Mouse (Mus musculus) forebrain, embryonic 13.5 days (tissue): ENCODE data around the gene Timm29. TPM values are rescaled to one million over a fixed set of nuclear protein-coding genes. Genes with fewer than 3 reads are reported as not detected.
"Not testable (repeated sequence)": the region's sequence is repeated elsewhere in the genome, so short reads cannot be mapped to it uniquely, and the experiment has no call there.

ENCODE experiments used
- ATAC-seq: fragments of 200-750 bp; cut with Nextera tagmentation; 2 replicates; pipeline ENCODE4 v1.8.0; 2017
- H3K27ac ChIP-seq: fragments of 300-500 bp; sonication (generic); 2 replicates; pipeline ENCODE4 v1.5.1; 2015; ENCODE audit warnings: inconsistent platforms, mild to moderate bottlenecking, moderate library complexity
- H3K27me3 ChIP-seq: fragments of 300-500 bp; sonication (generic); 2 replicates; pipeline ENCODE4 v1.6.1; 2015; ENCODE audit warnings: mild to moderate bottlenecking, inconsistent platforms
- H3K36me3 ChIP-seq: fragments of 300-500 bp; sonication (generic); 2 replicates; pipeline ENCODE4 v1.6.1; 2015; ENCODE audit warnings: mild to moderate bottlenecking, inconsistent platforms; ENCODE audit not compliant: poor library complexity, severe bottlenecking
- H3K4me1 ChIP-seq: fragments of 300-500 bp; sonication (generic); 2 replicates; pipeline ENCODE4 v1.6.1; 2015; ENCODE audit warnings: inconsistent platforms
- H3K4me2 ChIP-seq: fragments of 300-500 bp; sonication (generic); 2 replicates; pipeline ENCODE4 v1.6.1; 2015; ENCODE audit warnings: inconsistent platforms, mild to moderate bottlenecking, moderate library complexity
- H3K4me3 ChIP-seq: fragments of 300-500 bp; sonication (generic); 2 replicates; pipeline ENCODE4 v1.5.1; 2015; ENCODE audit warnings: mild to moderate bottlenecking, inconsistent platforms
- H3K9ac ChIP-seq: fragments of 300-500 bp; sonication (generic); 2 replicates; pipeline ENCODE4 v1.6.1; 2015; ENCODE audit warnings: mild to moderate bottlenecking, inconsistent platforms
- H3K9me3 ChIP-seq: fragments of 300-500 bp; sonication (generic); replicated peaks from 2 replicates; pipeline ENCODE4 v1.6.1; 2016; ENCODE audit warnings: inconsistent platforms
- WGBS: fragments of 180-500 bp; shearing (Covaris S2); methylation state at CpG from one replicate; pipeline ENCODE4 v1.1.7; 2015; 5-methylcytosine and 5-hydroxymethylcytosine counted together
- polyA plus RNA-seq: library from polyadenylated mRNA; unstranded; fragments of >200 nt; fragmentation: Nextera tagmentation; extraction: Ambion mirVana; gene quantifications from 2 replicates; pipeline ENCODE4 v1.2.1, GENCODE M21; 2015

The Timm29 gene
- polyA plus RNA-seq, 1 experiment from 2014 or later, result 44.3 TPM

DNA sequence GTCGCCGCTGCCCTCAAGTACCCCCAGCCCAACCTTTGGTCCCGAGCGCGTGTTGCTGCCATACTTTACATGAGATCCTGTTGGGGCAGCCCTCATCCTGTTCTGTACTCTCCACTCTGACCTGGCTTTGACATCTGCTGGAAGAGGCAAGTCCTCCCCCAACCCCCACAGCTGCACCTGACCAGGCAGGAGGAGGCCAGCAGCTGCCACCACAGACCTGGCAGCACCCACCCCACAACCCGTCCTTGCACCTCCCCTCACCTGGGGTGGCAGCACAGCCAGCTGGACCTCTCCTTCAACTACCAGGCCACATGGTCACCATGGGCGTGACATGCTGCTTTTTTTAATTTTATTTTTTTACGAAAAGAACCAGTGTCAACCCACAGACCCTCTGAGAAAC lies 4.2 kb upstream of the Timm29 start:
- H3K27me3 ChIP-seq, result no peaks in the 10 kb centered on the region
- peaks cover 78% of the 10 kb centered on the region for H3K36me3 ChIP-seq
- no peak for ATAC-seq
- H3K4me1 ChIP-seq, result peaks cover 14% of the 10 kb centered on the region
- no peak overlapping the region for H3K9ac ChIP-seq
- H3K4me2 ChIP-seq, result no peak overlapping the region
- H3K9me3 ChIP-seq, result no peaks in the 10 kb centered on the region
- no peak overlapping the region for H3K27ac ChIP-seq
- no peak overlapping the region for H3K4me3 ChIP-seq
- WGBS, result 89% methylated on average over 8 of the region's 8 CpGs

DNA sequence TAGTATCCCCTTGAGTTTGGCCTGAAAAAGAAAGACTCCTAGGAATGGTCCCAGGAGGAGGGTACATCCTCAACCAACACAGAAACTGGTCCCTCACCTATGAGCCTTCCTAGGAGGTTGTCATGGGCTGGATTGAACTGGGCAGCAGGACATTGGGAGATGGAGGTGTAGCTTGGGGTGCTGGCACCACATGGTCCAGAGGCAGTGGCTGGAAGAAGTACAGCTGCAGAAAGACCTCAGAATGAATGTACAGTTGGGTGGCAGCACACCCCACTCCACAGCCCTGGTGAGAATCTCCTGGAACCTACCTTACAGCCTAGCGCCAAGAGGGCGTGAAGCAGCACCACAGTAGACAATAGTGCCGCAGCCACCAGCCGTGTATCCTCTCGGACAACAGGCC lies 3.0 kb upstream of the Timm29 start:
- 89% methylated on average over 5 of the region's 5 CpGs for WGBS
- no peak overlapping the region for H3K4me2 ChIP-seq
- no peak overlapping the region for H3K4me3 ChIP-seq
- H3K36me3 ChIP-seq, result peaks cover 71% of the 10 kb centered on the region
- no peaks in the 10 kb centered on the region for H3K9me3 ChIP-seq
- ATAC-seq, result no peak
- no peak overlapping the region for H3K9ac ChIP-seq
- H3K27me3 ChIP-seq, result no peaks in the 10 kb centered on the region
- H3K27ac ChIP-seq, result no peak overlapping the region
- H3K4me1 ChIP-seq, result peaks cover 26% of the 10 kb centered on the region

DNA sequence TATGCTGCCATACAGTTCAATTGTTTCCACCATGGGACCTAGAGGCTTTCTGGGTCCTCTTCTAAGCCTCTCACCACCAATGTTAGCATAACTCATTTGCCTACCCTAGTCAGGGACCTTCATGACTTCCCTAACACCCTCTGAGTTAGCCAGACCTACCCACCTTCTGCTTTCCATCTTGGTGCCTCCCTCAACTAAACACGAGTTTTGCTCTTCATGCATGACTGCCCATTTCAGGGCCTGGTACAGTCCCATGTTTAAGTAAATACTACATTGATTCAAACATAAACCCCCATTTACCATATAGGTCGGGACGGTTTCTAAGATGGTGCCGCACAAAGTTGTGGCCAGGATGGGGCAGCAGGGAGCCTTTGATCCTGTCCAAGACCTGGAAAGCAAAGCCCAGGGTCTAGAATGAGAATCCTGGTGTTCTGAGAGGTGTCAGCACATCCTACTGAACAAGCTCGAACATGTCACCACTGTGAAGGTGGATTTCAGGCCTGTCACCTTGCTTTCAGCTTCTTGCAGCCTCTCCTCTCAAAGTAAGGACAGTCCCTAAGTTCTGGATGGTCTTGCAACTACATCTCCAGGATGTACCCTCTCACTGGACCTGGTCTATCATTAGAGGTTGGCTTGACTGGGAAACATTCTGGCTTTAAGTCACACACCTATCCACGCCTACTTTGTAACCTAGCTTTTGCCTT lies 1.2 kb upstream of the Timm29 start:
- Histone ChIP-seq H3K27me3 (no peaks in the 10 kb centered on the region), H3K4me2 (peak overlapping the region; percentile 97), H3K4me3 (peak overlapping the region; percentile 100; the same call in 1 of the 2 replicates), H3K9ac (no peak overlapping the region), H3K9me3 (no peaks in the 10 kb centered on the region), H3K36me3 (peaks cover 69% of the 10 kb centered on the region), H3K27ac (no peak overlapping the region), H3K4me1 (peaks cover 36% of the 10 kb centered on the region)
- 80% methylated on average over 6 of the region's 6 CpGs for WGBS
- no peak for ATAC-seq

- Histone ChIP-seq H3K27me3 (no peaks in the 10 kb centered on the region), H3K9me3 (no peaks in the 10 kb centered on the region), H3K4me1 (peaks cover 36% of the 10 kb centered on the region), H3K27ac (peak overlapping the region; percentile 44; the same call in 1 of the 2 replicates), H3K4me3 (peak overlapping the region; percentile 100), H3K9ac (peak overlapping the region; percentile 68), H3K4me2 (peak overlapping the region; percentile 97), H3K36me3 (peaks cover 63% of the 10 kb centered on the region)
- WGBS, result 20% methylated on average over 17 of the region's 17 CpGs
- peak; percentile 75; the same call in 1 of the 2 replicates for ATAC-seq
These were observed 455 bp upstream of the Timm29 start for GRCm38 (mm10) chr9:21591831-21592702.

GRCm38 (mm10) chr9:21593122-21593721 lies 700 bp downstream of the Timm29 start:
- Histone ChIP-seq H3K9me3 (no peaks in the 10 kb centered on the region), H3K4me1 (peaks cover 36% of the 10 kb centered on the region), H3K4me2 (peak overlapping the region; percentile 97), H3K27me3 (no peaks in the 10 kb centered on the region), H3K4me3 (peak overlapping the region; percentile 100), H3K9ac (peak overlapping the region; percentile 94), H3K27ac (peak overlapping the region; percentile 88), H3K36me3 (peaks cover 52% of the 10 kb centered on the region)
- WGBS, result 2% methylated on average over 67 of the region's 69 CpGs
- ATAC-seq, result no peak; the same call in 1 of the 2 replicates

DNA sequence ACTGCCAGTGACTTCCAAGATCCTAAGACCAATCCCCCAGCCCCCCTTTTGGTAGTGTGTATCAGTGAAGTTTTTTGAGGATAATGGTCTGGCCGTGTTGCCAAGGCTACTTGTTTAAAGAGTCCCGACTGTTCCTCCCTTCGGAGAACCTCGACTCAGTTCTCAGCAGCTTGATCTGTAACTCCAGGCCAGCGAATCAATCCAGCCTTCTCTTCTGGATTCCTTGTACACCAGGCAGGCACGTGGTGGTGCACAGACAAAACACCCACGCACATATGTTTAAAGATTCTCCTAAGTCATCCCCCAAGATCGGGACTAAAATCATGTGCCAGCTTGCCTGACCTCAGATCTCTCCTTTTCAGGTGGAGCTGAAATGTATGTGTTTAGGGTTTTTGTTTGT lies 1.8 kb downstream of the Timm29 start:
- 89% methylated on average over 8 of the region's 8 CpGs for WGBS
- H3K4me3 ChIP-seq, result peak overlapping the region; percentile 100
- H3K9ac ChIP-seq, result peak overlapping the region; percentile 94; the same call in 1 of the 2 replicates

DNA sequence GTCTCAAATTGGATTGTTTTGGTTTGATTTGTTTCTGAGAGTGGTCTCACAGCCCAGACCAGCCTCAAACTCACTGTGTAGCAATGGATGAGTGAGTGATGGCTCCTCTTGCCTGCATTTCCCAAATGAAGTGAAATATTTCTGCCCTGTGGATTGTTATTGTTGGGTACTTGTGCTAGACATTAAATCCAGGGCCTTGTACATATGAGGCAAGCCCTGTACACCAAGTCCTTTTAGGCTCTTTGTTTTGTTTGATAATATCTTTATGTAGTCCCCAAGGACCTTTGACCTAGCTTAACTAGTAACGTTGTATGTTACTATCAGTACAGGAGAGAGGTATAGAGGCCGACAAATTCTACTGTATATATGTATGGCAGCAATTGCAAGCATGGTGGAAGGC lies 2.3 kb downstream of the Timm29 start:
- Histone ChIP-seq H3K27ac (no peak overlapping the region), H3K4me3 (no peak overlapping the region), H3K9ac (no peak overlapping the region), H3K4me2 (no peak overlapping the region), H3K4me1 (peaks cover 36% of the 10 kb centered on the region), H3K27me3 (no peaks in the 10 kb centered on the region), H3K36me3 (peaks cover 36% of the 10 kb centered on the region), H3K9me3 (no peaks in the 10 kb centered on the region)
- ATAC-seq, result no peak
- WGBS, result 92% methylated on average over 2 of the region's 2 CpGs

More for the DNA sequence above, 1.8 kb downstream of the Timm29 start:
- not testable (repeated sequence) for H3K27ac ChIP-seq, H3K27me3 ChIP-seq, H3K9me3 ChIP-seq, ATAC-seq
- H3K4me2 ChIP-seq, result peak overlapping the region; percentile 97
- peaks cover 36% of the 10 kb centered on the region for H3K4me1 ChIP-seq
- peaks cover 41% of the 10 kb centered on the region for H3K36me3 ChIP-seq

GRCm38 (mm10) chr9:21598198-21598597 lies 5.7 kb downstream of the Timm29 start:
- no peak overlapping the region for H3K27ac ChIP-seq
- H3K36me3 ChIP-seq, result peaks cover 21% of the 10 kb centered on the region
- ATAC-seq, result no peak
- H3K4me3 ChIP-seq, result no peak overlapping the region
- H3K27me3 ChIP-seq, result no peaks in the 10 kb centered on the region
- no peaks in the 10 kb centered on the region for H3K9me3 ChIP-seq
- H3K9ac ChIP-seq, result no peak overlapping the region
- peaks cover 23% of the 10 kb centered on the region for H3K4me1 ChIP-seq
- H3K4me2 ChIP-seq, result no peak overlapping the region
- 53% methylated on average over 2 of the region's 2 CpGs for WGBS

- H3K36me3 ChIP-seq, result peaks cover 12% of the 10 kb centered on the region
- 80% methylated on average over 3 of the region's 3 CpGs for WGBS
- H3K4me1 ChIP-seq, result peaks cover 3% of the 10 kb centered on the region
- no peak overlapping the region for H3K27ac ChIP-seq
- H3K4me2 ChIP-seq, result no peak overlapping the region
- no peaks in the 10 kb centered on the region for H3K27me3 ChIP-seq
- no peak for ATAC-seq
- no peak overlapping the region for H3K4me3 ChIP-seq
- H3K9me3 ChIP-seq, result no peaks in the 10 kb centered on the region
- no peak overlapping the region for H3K9ac ChIP-seq
These were observed 7.7 kb downstream of the Timm29 start for GRCm38 (mm10) chr9:21600186-21600585.

DNA sequence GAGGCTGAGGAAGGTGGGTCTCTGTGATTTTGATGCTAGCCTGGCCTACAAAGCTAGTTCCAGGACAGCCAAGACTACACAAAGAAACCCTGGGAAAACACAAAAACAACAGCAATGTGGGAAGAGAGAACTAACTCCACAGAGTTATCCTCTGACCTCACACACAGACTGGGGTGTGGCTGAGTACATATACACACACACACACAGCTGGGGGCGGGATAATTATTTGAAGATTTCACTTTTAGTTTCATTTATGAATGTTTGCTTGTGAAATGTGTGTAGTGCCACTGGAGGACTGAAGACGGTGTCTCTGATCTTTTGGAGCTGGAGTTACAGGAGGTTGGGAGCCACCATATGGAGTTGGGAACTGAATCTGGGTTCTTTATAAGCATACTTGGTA lies 8.6 kb downstream of the Timm29 start:
- Histone ChIP-seq H3K4me3 (no peak overlapping the region), H3K36me3 (peaks cover 4% of the 10 kb centered on the region), H3K4me1 (no peaks in the 10 kb centered on the region), H3K9ac (no peak overlapping the region), H3K9me3 (no peaks in the 10 kb centered on the region), H3K4me2 (no peak overlapping the region), H3K27ac (no peak overlapping the region), H3K27me3 (no peaks in the 10 kb centered on the region)
- WGBS, result 88% methylated on average over 2 of the region's 2 CpGs
- ATAC-seq, result no peak

- Histone ChIP-seq H3K27me3 (no peaks in the 10 kb centered on the region), H3K4me3 (no peak overlapping the region), H3K9me3 (no peaks in the 10 kb centered on the region), H3K4me1 (no peaks in the 10 kb centered on the region), H3K4me2 (no peak overlapping the region), H3K27ac (no peak overlapping the region), H3K36me3 (no peaks in the 10 kb centered on the region; the same call in 1 of the 2 replicates), H3K9ac (no peak overlapping the region)
- WGBS, result 51% methylated on average over 10 of the region's 10 CpGs
- peak; percentile 66 for ATAC-seq
These were observed 9.3 kb downstream of the Timm29 start for GRCm38 (mm10) chr9:21601722-21602399.
